Mouse (Mus musculus) forebrain, embryonic 11.5 days (tissue): ENCODE data around the gene Nms. TPM values are rescaled to one million over a fixed set of nuclear protein-coding genes. Genes with fewer than 3 reads are reported as not detected.

Source experiments
- ATAC-seq: fragments of 200-750 bp; cut with Nextera tagmentation; replicated peaks from 2 replicates; pipeline ENCODE4 v1.8.0; 2017; ENCODE audit warnings: moderate TSS enrichment; ENCODE audit not compliant: low FRiP score
- DNase-seq: peaks from one replicate; pipeline ENCODE4 v3.0.0-alpha.2; 2017; ENCODE audit warnings: low spot score
- H3K27ac ChIP-seq: fragments of 300-500 bp; sonication (generic); 2 replicates; pipeline ENCODE4 v1.5.1; 2014; ENCODE audit warnings: low read depth, low read length
- H3K27me3 ChIP-seq: fragments of 300-500 bp; sonication (generic); 2 replicates; pipeline ENCODE4 v1.6.1; 2014; ENCODE audit warnings: mild to moderate bottlenecking, low read length, mixed read lengths; ENCODE audit not compliant: control insufficient read depth, insufficient read depth
- H3K36me3 ChIP-seq: fragments of 300-500 bp; sonication (generic); 2 replicates; pipeline ENCODE4 v1.6.1; 2014; ENCODE audit warnings: mild to moderate bottlenecking, low read length, moderate library complexity, mixed read lengths; ENCODE audit not compliant: control insufficient read depth, insufficient read depth
- H3K4me1 ChIP-seq: fragments of 300-500 bp; sonication (generic); replicated peaks from 2 replicates; pipeline ENCODE4 v1.6.1; 2014; ENCODE audit warnings: low read length, mixed read lengths; ENCODE audit not compliant: control insufficient read depth, insufficient read depth
- H3K4me2 ChIP-seq: fragments of 300-500 bp; sonication (generic); 2 replicates; pipeline ENCODE4 v1.6.1; 2014; ENCODE audit warnings: low read depth, mild to moderate bottlenecking, low read length, moderate library complexity, mixed read lengths; ENCODE audit not compliant: severe bottlenecking
- H3K4me3 ChIP-seq: fragments of 300-500 bp; sonication (generic); 2 replicates; pipeline ENCODE4 v1.5.1; 2014; ENCODE audit warnings: low read depth, low read length
- H3K9ac ChIP-seq: fragments of 300-500 bp; sonication (generic); 2 replicates; pipeline ENCODE4 v1.6.1; 2014; ENCODE audit warnings: low read length
- H3K9me3 ChIP-seq: fragments of 300-500 bp; sonication (generic); 2 replicates; pipeline ENCODE4 v1.6.1; 2016; ENCODE audit warnings: low read length, mixed read lengths; ENCODE audit not compliant: control insufficient read depth
- WGBS: fragments of 180-500 bp; shearing (Covaris S2); extraction: QIAGEN DNeasy Blood & Tissue Kit; methylation state at CpG from one replicate; pipeline ENCODE4 v1.1.7; 2014; 5-methylcytosine and 5-hydroxymethylcytosine counted together
- polyA plus RNA-seq: library from polyadenylated mRNA; unstranded; fragments of >200 nt; fragmentation: Nextera tagmentation; extraction: Ambion mirVana; gene quantifications from 2 replicates; pipeline ENCODE4 v1.2.1, GENCODE M21; 2014

Nms gene
- polyA plus RNA-seq, 1 experiment from 2014 or later, result not detected

DNA sequence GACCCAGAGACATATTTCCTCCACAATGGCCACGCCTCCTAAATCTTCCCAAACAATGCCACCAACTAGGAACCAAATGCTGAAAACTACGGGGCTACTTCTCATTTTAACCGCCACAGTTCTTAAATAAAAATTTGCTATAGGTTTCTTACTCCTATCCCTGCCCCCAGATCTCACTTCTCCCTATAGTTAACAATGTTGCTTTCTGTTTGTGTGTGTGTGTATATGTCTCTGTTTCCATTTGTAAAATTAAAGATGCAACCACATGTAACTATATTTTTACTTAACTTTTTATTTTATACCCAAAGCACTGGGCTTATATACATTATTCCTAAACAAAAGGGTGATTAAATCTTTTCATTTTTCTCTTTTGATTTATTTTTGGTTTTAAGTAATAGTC lies 46.4 kb downstream of the Nms start, which contains the start of gene Pdcl3:
Pdcl3 (plus strand) TSS at position 301 of the 400 bp plus-strand sequence.
- no peak within 1 kb of the TSS for H3K27ac ChIP-seq
- H3K4me2 ChIP-seq, result no peak within 1 kb of the TSS
- H3K36me3 ChIP-seq, result no peaks in the 10 kb centered on the region
- DNase-seq (no peak), ATAC-seq (no peak)
- no peak within 1 kb of the TSS for H3K9ac ChIP-seq
- H3K27me3 ChIP-seq, result no peaks in the 10 kb centered on the region
- no peaks in the 10 kb centered on the region for H3K9me3 ChIP-seq
- no peak within 1 kb of the TSS for H3K4me3 ChIP-seq
- H3K4me1 ChIP-seq, result peaks cover 2% of the 10 kb centered on the region; the same call in 1 of the 2 replicates
- WGBS, result 87% methylated on average over 3 of the region's 3 CpGs

GRCm38 (mm10) chr1:38987080-38987864 lies 48.3 kb downstream of the Nms start:
- Histone ChIP-seq H3K9me3 (no peaks in the 10 kb centered on the region), H3K4me2 (peak overlapping the region; percentile 67), H3K4me1 (0 out of 2 replicates have a peak, but pooled peaks cover 2% of the 10 kb centered on the region), H3K27me3 (no peaks in the 10 kb centered on the region), H3K27ac (no peak overlapping the region; the same call in 1 of the 2 replicates), H3K4me3 (peak overlapping the region; percentile 67), H3K36me3 (no peaks in the 10 kb centered on the region), H3K9ac (peak overlapping the region; percentile 78)
- peak; percentile 99 for ATAC-seq
- 6% methylated on average over 38 of the region's 38 CpGs for WGBS
- DNase-seq, result peak; percentile 98

GRCm38 (mm10) chr1:38987865-38988211 lies 48.9 kb downstream of the Nms start:
- Histone ChIP-seq H3K27me3 (no peaks in the 10 kb centered on the region), H3K4me3 (peak overlapping the region; percentile 67), H3K36me3 (no peaks in the 10 kb centered on the region; the same call in 1 of the 2 replicates), H3K9me3 (no peaks in the 10 kb centered on the region), H3K9ac (peak overlapping the region; percentile 78), H3K4me1 (0 out of 2 replicates have a peak, but pooled peaks cover 2% of the 10 kb centered on the region), H3K4me2 (peak overlapping the region; percentile 67), H3K27ac (peak overlapping the region; percentile 25; the same call in 1 of the 2 replicates)
- under 1% methylated on average over 25 of the region's 25 CpGs for WGBS
- ATAC-seq (peak; percentile 86), DNase-seq (no peak)

DNA sequence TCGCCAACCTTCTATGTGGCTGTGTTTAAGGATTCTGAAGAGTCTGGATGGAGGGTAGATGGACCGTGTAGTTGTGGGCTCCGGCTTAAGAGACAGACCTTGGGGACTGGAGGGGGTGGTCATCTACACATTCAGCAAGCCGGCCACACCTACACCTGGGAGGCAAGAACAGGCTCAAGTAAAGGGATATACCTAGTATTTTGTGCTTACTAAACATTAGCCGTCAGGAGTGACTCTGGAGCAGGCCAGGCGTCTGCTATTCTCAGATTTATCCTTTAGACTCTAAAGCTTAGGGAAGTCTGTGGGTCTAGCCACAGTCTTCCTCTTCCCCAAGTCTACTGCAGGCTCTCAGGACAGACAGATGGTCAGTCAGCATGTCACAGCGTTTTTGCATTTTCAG lies 49.4 kb downstream of the Nms start:
- 0 out of 2 replicates have a peak, but pooled peaks cover 2% of the 10 kb centered on the region for H3K4me1 ChIP-seq
- H3K27me3 ChIP-seq, result no peaks in the 10 kb centered on the region
- H3K9ac ChIP-seq, result peak overlapping the region; percentile 78
- ATAC-seq (no peak), DNase-seq (no peak)
- H3K27ac ChIP-seq, result no peak overlapping the region
- no peaks in the 10 kb centered on the region for H3K9me3 ChIP-seq
- WGBS, result 41% methylated on average over 7 of the region's 7 CpGs
- peak overlapping the region; percentile 67 for H3K4me2 ChIP-seq
- no peaks in the 10 kb centered on the region; the same call in 1 of the 2 replicates for H3K36me3 ChIP-seq
- H3K4me3 ChIP-seq, result peak overlapping the region; percentile 67

DNA sequence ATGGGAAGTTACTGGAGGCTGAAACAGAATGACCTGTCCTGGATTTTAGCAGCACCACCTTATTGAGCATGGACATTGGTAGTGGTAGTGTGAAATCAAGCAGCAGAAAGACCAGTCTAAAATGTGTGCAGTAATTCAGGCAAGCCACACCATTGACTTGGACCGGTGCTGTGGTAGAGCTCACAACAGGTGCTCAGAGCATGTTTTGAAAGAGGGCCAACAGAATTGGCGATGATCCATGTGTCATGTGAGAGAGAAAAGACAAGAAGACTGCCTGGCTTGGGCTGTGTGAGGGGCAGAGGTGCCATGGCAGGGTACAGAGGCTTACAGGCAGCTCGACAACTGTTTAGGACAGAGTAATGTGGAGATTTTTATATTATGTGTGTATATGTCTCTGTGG lies 53.4 kb downstream of the Nms start:
- Histone ChIP-seq H3K4me2 (no peak overlapping the region), H3K27me3 (no peaks in the 10 kb centered on the region), H3K4me1 (no peaks in the 10 kb centered on the region), H3K27ac (no peak overlapping the region), H3K9me3 (no peaks in the 10 kb centered on the region), H3K4me3 (no peak overlapping the region), H3K9ac (no peak overlapping the region), H3K36me3 (peaks cover 5% of the 10 kb centered on the region; the same call in 1 of the 2 replicates)
- WGBS, result 94% methylated on average over 3 of the region's 3 CpGs
- DNase-seq, result no peak
- no peak for ATAC-seq

Other genes starting within 250 kb of the Nms start
- gene Lonrf2, start 102.4 kb upstream of the Nms start, polyA plus RNA-seq, result 2.4 and 2.9 TPM in 2 replicates
- gene Chst10, start 41.0 kb upstream of the Nms start, polyA plus RNA-seq, result 19.7 and 22.1 TPM in 2 replicates
- gene Pdcl3, start 46.5 kb downstream of the Nms start, polyA plus RNA-seq, result 152 and 157 TPM in 2 replicates